Mouse (Mus musculus): Measurements from ENCODE around the gene Tmprss9. TPM values are rescaled to one million over a fixed set of nuclear protein-coding genes. Genes with fewer than 3 reads are reported as not detected.

Gene Tmprss9
- polyA plus RNA-seq (2021; fragmentation: Nextera tagmentation): 0.20 and 0.21 TPM in 2 replicates
- long read RNA-seq, experiment 1, partial matches to known transcripts: 3 of 6 reads
- long read RNA-seq, experiment 1, other reads (novel, unspliced or antisense): 3 of 6 reads
- long read RNA-seq, experiment 2: 0 reads

DNA sequence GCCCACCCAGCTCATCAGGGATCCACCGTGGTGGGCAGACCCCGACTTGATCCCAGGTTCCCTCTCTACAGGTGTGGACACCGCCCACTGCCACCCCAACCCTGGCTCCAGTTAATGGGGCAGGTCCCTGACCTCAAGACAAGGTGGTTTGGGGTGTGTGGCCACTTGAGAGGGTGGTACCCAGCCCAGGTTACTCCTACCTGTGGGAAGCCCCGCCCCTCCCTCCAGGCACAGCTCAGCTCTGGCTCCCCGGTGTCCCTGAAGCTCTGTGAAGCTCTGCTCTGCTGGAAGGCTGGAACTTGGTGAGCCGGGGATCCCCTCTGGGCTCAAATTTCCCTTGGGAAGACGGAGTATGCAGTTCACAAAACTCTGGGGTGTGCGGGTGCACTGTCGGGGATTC lies at the start of gene Tmprss9:
Tmprss9 (plus strand) TSS at position 268 of the 400 bp plus-strand sequence.

DNA sequence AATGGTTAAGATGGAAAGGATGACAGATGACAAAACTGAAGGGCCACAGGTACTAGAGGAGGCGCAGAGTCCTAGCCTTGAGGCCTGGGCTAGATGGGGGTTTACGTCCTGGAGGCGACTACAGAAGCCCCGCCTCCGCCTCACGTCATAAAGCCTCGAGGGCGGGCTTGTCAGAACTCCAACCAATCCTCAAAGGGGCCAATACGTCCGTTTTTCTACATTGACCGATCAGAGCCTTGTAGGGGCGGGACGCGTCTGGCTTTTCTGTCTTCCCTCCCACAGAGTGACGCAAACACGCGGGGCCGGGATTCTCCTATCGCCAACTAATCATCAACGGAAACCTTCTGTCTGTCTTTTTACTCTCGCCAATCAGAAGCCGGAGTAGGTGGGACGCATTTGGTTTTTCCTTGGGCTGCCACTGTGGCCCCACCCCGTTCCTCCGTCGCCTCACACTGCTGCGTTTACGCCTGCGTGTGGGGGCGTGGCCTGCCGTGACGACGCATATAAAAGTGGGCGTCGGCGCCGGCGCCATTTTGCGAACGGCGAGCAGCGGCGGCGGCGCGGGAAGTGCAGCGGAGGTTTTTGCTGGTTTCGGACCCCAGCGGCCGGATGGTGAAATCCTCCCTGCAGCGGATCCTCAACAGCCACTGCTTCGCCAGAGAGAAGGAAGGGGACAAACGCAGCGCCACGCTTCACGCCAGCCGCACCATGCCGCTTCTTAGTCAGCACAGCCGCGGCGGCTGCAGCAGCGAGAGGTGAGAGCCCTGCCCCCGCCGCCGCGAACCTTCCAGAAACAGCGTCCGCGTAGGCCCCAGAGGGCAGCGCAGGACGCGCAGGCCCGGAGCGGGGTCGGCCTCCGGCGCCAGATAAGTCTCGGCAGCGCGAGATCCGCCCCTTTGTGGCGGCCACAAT lies 45.2 kb upstream of the Tmprss9 start, which contains the start of gene Oaz1:
Oaz1 (plus strand) TSS at position 506 of the 912 bp plus-strand sequence.

DNA sequence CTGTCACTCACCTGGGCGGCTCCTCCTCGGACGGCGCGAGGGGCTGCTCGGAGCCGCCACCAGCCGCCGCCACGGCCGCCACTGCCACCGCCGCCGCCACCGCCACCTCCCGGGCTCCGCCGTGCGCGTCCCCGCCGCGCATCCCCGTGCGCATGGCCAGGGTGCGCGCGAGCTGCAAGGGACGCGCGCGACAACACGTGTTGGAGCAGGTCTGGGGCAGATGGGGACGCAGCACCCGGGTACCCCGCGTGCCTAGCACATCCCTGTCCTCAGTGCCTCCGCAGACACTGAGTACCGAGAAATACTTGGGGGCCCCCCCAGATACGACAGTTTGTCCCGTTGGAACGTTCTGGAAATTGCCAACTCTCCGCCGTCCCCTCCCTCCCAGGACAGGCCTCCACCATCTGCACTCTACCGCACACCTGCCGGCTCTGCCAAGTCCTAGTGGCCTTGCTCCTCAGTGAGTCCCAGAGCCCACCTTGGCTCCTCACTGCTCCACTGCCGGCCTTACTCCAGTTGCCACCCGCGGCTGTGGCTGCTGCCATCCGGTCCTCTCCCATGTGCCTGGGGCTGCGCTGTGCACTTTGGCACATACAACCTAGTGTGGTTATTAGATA lies 27.6 kb upstream of the Tmprss9 start, which contains the start of gene Lingo3:
Lingo3 (minus strand) TSS at position 109 of the 617 bp plus-strand sequence.

GRCm38 (mm10) chr10:80854913-80855748 lies 16.5 kb upstream of the Tmprss9 start, which contains the start of the genes Lsm7 and Sppl2b:
TSS of gene Lsm7 (minus strand) at chr10:80855209.
TSS of gene Sppl2b (plus strand) at chr10:80855275.

DNA sequence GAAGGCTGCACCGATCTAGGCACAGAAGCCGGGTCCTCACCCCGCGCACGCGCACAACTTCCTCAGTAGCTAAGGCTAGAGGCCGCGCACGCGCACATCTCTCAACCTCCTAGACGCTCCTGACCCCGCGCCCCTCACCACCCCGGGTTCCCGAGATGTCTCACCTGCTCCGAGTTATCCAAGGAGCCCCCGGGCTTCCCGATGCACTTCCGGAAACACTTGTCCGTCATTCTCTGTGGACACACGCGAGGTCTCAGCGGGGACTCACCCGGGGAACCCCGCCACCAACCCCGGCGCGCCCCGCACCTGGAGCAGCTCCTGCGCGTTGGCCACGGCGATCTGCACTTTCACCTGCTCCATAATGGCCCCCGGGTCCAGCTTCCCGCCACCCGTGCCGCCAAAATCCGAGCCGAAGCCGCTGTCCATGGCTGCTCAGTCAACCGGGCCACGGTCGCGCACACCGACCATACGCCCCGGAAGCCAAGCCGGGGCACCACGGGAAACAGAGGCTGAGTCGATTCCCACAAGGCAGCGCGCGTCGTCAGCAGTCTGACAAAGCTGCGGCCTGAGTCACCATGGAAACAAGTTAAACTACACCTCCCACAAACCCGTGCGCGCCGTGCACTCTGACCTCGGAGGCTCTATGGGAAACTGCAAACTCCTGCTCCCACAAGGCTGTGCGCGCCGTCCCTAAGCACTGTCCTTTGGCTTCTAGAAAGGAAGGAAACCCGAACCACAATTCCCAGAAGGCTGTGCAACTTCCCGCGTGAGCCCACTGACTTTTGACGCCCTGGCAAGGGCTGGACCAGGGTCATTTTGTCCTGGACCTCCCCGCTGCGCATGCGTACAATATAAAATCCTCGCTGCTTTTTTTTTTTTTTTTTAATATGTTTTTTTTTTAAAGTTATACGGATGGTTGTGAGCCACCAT lies 28.9 kb downstream of the Tmprss9 start, which contains the start of gene Timm13:
Timm13 (minus strand) TSS at position 652 of the 930 bp plus-strand sequence.

DNA sequence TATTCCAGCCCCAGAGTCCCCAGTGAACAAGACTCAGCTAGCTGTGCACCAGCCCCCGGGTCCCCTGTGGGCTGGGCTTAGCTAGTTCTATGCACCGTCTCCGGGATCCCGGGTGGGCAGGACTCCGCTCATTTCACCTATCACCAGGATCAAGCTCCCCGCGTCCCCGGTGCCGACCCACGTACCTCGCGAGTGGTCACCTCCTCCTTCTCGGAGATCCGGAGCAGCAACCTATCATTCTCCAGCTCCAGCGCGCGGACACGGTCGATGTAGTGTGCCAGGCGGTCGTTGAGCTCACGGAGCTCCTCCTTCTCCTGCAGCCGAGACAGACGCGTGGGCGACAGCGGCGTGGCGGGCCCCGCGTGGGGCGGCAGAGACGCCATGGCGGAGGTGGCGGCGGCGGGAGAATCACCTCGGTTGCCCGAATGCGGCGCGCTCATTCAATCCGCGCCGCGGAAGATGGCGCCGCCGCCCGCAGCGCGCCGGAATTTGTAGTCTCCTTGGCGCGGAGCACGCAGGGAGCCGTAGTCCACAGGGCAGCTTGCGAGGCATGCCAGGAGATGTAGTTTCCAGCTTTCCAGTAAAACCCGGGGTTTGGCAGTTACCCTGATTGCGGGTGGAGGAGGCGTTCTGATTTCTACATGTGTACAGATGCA lies 46.3 kb downstream of the Tmprss9 start, which contains the start of gene Lmnb2:
Lmnb2 (minus strand) TSS at position 467 of the 656 bp plus-strand sequence.

GRCm38 (mm10) chr10:80929299-80930226 lies 57.9 kb downstream of the Tmprss9 start, which contains the start of gene Gadd45b:
TSS of gene Gadd45b (plus strand) at chr10:80930073.

Other genes with a start within 250 kb of the Tmprss9 start
- 27.8 and 30.7 TPM in 2 replicates for gene Csnk1g2, start 249.0 kb upstream of the Tmprss9 start, polyA plus RNA-seq (2021; fragmentation: Nextera tagmentation)
- gene Btbd2, start 214.8 kb upstream of the Tmprss9 start, polyA plus RNA-seq (2021; fragmentation: Nextera tagmentation): 23.3 and 91.7 TPM in 2 replicates
- gene Mknk2, start 193.7 kb upstream of the Tmprss9 start, polyA plus RNA-seq (2021; fragmentation: Nextera tagmentation): 4.0 and 9.1 TPM in 2 replicates
- 8.4 and 9.9 TPM in 2 replicates for gene Mob3a, start 169.9 kb upstream of the Tmprss9 start, polyA plus RNA-seq (2021; fragmentation: Nextera tagmentation)
- 49.5 and 65.0 TPM in 2 replicates for gene Izumo4, start 169.7 kb upstream of the Tmprss9 start, polyA plus RNA-seq (2021; fragmentation: Nextera tagmentation)
- 44.4 and 48.6 TPM in 2 replicates for gene Ap3d1, start 129.6 kb upstream of the Tmprss9 start, polyA plus RNA-seq (2021; fragmentation: Nextera tagmentation)
- gene Dot1l, start 116.6 kb upstream of the Tmprss9 start, polyA plus RNA-seq (2021; fragmentation: Nextera tagmentation): 1.6 and 2.7 TPM in 2 replicates
- 5.5 and 41.9 TPM in 2 replicates for gene Sf3a2, start 73.7 kb upstream of the Tmprss9 start, polyA plus RNA-seq (2021; fragmentation: Nextera tagmentation)
- 92.8 and 104 TPM in 2 replicates for gene Plekhj1, start 73.2 kb upstream of the Tmprss9 start, polyA plus RNA-seq (2021; fragmentation: Nextera tagmentation)
- 0.16 TPM in 1 of 2 replicates, not detected in the other for gene Amh, start 66.6 kb upstream of the Tmprss9 start, polyA plus RNA-seq (2021; fragmentation: Nextera tagmentation)
- gene Jsrp1, start 58.4 kb upstream of the Tmprss9 start, polyA plus RNA-seq (2021; fragmentation: Nextera tagmentation): 13.2 and 15.5 TPM in 2 replicates
- gene Oaz1, start 45.2 kb upstream of the Tmprss9 start, polyA plus RNA-seq (2021; fragmentation: Nextera tagmentation): 2,247 and 2,738 TPM in 2 replicates
- 22.3 and 23.9 TPM in 2 replicates for gene Lingo3, start 27.8 kb upstream of the Tmprss9 start, polyA plus RNA-seq (2021; fragmentation: Nextera tagmentation)
- 357 and 416 TPM in 2 replicates for gene Lsm7, start 16.6 kb upstream of the Tmprss9 start, polyA plus RNA-seq (2021; fragmentation: Nextera tagmentation)
- gene Sppl2b, start 16.6 kb upstream of the Tmprss9 start, polyA plus RNA-seq (2021; fragmentation: Nextera tagmentation): 17.6 and 18.7 TPM in 2 replicates
- gene Timm13, start 29.1 kb downstream of the Tmprss9 start, polyA plus RNA-seq (2021; fragmentation: Nextera tagmentation): 532 and 700 TPM in 2 replicates
- 4.0 and 4.5 TPM in 2 replicates for gene Lmnb2, start 46.4 kb downstream of the Tmprss9 start, polyA plus RNA-seq (2021; fragmentation: Nextera tagmentation)
- gene Gadd45b, start 58.2 kb downstream of the Tmprss9 start, polyA plus RNA-seq (2021; fragmentation: Nextera tagmentation): 18.5 and 19.5 TPM in 2 replicates
- 51.0 and 79.6 TPM in 2 replicates for gene Gng7, start 143.1 kb downstream of the Tmprss9 start, polyA plus RNA-seq (2021; fragmentation: Nextera tagmentation)
- gene Diras1, start 153.8 kb downstream of the Tmprss9 start, polyA plus RNA-seq (2021; fragmentation: Nextera tagmentation): 37.8 and 61.2 TPM in 2 replicates
- 31.5 and 39.4 TPM in 2 replicates for gene Slc39a3, start 165.6 kb downstream of the Tmprss9 start, polyA plus RNA-seq (2021; fragmentation: Nextera tagmentation)
- gene Sgta, start 188.3 kb downstream of the Tmprss9 start, polyA plus RNA-seq (2021; fragmentation: Nextera tagmentation): 216 and 260 TPM in 2 replicates
- gene Thop1, start 198.2 kb downstream of the Tmprss9 start, polyA plus RNA-seq (2021; fragmentation: Nextera tagmentation): 20.8 and 27.8 TPM in 2 replicates
- 0.36 and 0.86 TPM in 2 replicates for gene Creb3l3, start 227.0 kb downstream of the Tmprss9 start, polyA plus RNA-seq (2021; fragmentation: Nextera tagmentation)
- gene Map2k2, start 234.1 kb downstream of the Tmprss9 start, polyA plus RNA-seq (2021; fragmentation: Nextera tagmentation): 111 and 115 TPM in 2 replicates